Mouse (Mus musculus) WW6 (cell line): ENCODE measurements around the gene Scn3b.

Source experiments
- DNase-seq: peaks from one replicate; pipeline ENCODE4 v3.0.0-alpha.2; 2013; ENCODE audit warnings: low read depth, low spot score

Scn3b gene

DNA sequence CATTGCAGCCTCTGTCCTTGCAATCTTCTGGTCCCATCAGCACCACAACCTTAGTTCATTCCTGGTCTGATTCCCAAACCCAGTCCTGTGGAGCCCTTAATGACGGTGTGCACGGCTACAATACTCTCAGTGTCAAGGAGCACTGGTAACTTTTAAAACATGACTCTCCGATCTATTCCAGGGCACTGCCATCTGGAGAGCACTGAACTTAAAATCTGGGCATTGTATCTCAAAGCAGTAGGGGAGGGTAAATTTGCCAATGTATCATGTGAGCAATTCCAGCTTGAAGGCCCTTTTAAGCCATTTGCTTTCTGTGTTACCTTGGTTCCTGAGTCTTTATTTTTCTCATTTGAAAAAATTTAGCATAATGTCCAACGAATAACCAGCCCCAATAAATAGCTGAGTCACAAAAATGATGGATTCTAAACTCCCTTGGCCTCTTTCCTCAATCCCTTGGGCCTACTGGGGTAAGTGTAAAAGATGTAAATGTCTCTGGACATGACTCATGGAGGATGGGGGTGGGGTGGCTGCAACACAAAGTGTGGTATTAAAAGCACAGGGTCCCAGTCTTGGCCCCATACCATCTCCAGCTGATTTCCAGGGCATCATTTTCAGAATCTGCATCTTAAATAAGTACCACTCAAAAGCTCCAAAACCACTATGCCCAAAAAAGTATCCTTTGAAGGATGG lies 68.3 kb downstream of the Scn3b start:
- DNase-seq: no peak

GRCm38 (mm10) chr9:40339578-40339977 lies 70.6 kb downstream of the Scn3b start:
- no peak for DNase-seq
